11 mouse cellular contexts compared by ENCODE assay signal in genomic region chrX:167167282-167167681, GRCm38 (mm10). TPM values are rescaled to one million over a fixed set of nuclear protein-coding genes. Genes with fewer than 3 reads are reported as not detected.
DNase-seq lines count a peak whose midpoint lies in the region; ATAC-seq and TF ChIP-seq lines count a peak whose summit lies in the region.
"Had no signal": no experiment of that assay in that cellular context is flagged by ENCODE, and none has a peak within 500 bp of the region (broad histone marks: within the 10 kb centered on the region; RNA-seq: fewer than 3 reads in every experiment).

No protein-coding gene starts in this region.

- no peak for TF ChIP-seq POLR2A in bone marrow macrophage, adult 2 months (IDR thresholded peaks at IDR 0.05; ENCODE audit: borderline replicate concordance, low read depth, low read length)

- H3K4me1 ChIP-seq in kidney, postnatal 0 days (replicated peaks; ENCODE audit: insufficient read depth, low read length), result no peaks in the 10 kb centered on the region
- H3K4me1 ChIP-seq in kidney, embryonic 15.5 days, result 0 out of 2 replicates have a peak, but pooled peaks cover 2% of the 10 kb centered on the region
- H3K4me1 ChIP-seq in bone marrow macrophage, adult 2 months (ENCODE audit: control insufficient read depth, insufficient read depth, low read length), result peaks cover 45% of the 10 kb centered on the region
- no peaks in the 10 kb centered on the region for H3K4me1 ChIP-seq in midbrain, embryonic 14.5 days (ENCODE audit: control insufficient read depth, insufficient read depth, low read length)
- H3K4me1 ChIP-seq: hindbrain, embryonic 13.5 days had no signal

- WGBS in kidney, postnatal 0 days, result 63% methylated on average over 2 of the region's 2 CpGs
- 63% methylated on average over 2 of the region's 2 CpGs for WGBS in kidney, embryonic 15.5 days
- 60% methylated on average over 2 of the region's 2 CpGs for WGBS in midbrain, embryonic 14.5 days

- H3K27me3 ChIP-seq in kidney, postnatal 0 days (ENCODE audit: insufficient read depth, low read length), result no peaks in the 10 kb centered on the region
- H3K27me3 ChIP-seq in kidney, embryonic 15.5 days, result peaks cover 64% of the 10 kb centered on the region
- H3K27me3 ChIP-seq in midbrain, embryonic 14.5 days (ENCODE audit: control insufficient read depth, insufficient read depth, low read length), result 0 out of 2 replicates have a peak, but pooled peaks cover 3% of the 10 kb centered on the region

- H3K4me3 ChIP-seq in kidney, postnatal 0 days (replicated peaks; ENCODE audit: low read depth, low read length), result no peak overlapping the region
- H3K4me3 ChIP-seq in kidney, embryonic 15.5 days (replicated peaks), result no peak overlapping the region
- no peak overlapping the region for H3K4me3 ChIP-seq in bone marrow macrophage, adult 2 months (ENCODE audit: insufficient read depth, low read length)
- H3K4me3 ChIP-seq in midbrain, embryonic 14.5 days (replicated peaks; ENCODE audit: low read depth, low read length), result no peak overlapping the region
- H3K4me3 ChIP-seq: hindbrain, embryonic 13.5 days; megakaryocyte, embryonic 14.5 days had no signal

- TF ChIP-seq CTCF in kidney, postnatal 0 days (IDR thresholded peaks at IDR 0.05; ENCODE audit: low read depth), result no peak
- no peak for TF ChIP-seq CTCF in bone marrow macrophage, adult 2 months (IDR thresholded peaks at IDR 0.05; ENCODE audit: low read depth, low read length)

- no peak for ATAC-seq in kidney, postnatal 0 days (replicated peaks; ENCODE audit: low FRiP score, low read depth)
- ATAC-seq in kidney, embryonic 15.5 days (replicated peaks; ENCODE audit: low FRiP score), result no peak
- peak; percentile 94 for ATAC-seq in CD4-positive, CD25-positive, alpha-beta regulatory T cell, adult 4 months
- no peak for ATAC-seq in midbrain, embryonic 14.5 days (ENCODE audit: low FRiP score, low TSS enrichment)
- ATAC-seq: forebrain, embryonic 14.5 days had no signal

- no peak overlapping the region for H3K9ac ChIP-seq in kidney, postnatal 0 days (ENCODE audit: low read depth, low read length)
- H3K9ac ChIP-seq in kidney, embryonic 15.5 days, result no peak overlapping the region
- H3K9ac ChIP-seq in midbrain, embryonic 14.5 days (replicated peaks; ENCODE audit: low read length), result no peak overlapping the region
- H3K9ac ChIP-seq: hindbrain, embryonic 13.5 days had no signal

- no peaks in the 10 kb centered on the region for H3K9me3 ChIP-seq in kidney, postnatal 0 days (replicated peaks; ENCODE audit: low read length)
- H3K9me3 ChIP-seq in kidney, embryonic 15.5 days (replicated peaks), result no peaks in the 10 kb centered on the region
- no peaks in the 10 kb centered on the region for H3K9me3 ChIP-seq in midbrain, embryonic 14.5 days (ENCODE audit: control insufficient read depth, low read length)
- H3K9me3 ChIP-seq: hindbrain, embryonic 13.5 days; megakaryocyte, embryonic 14.5 days had no signal

- H3K4me2 ChIP-seq in kidney, postnatal 0 days (ENCODE audit: low read length), result no peak overlapping the region
- H3K4me2 ChIP-seq in kidney, embryonic 15.5 days, result no peak overlapping the region
- H3K4me2 ChIP-seq in midbrain, embryonic 14.5 days (ENCODE audit: low read length), result no peak overlapping the region
- H3K4me2 ChIP-seq: hindbrain, embryonic 13.5 days had no signal

- intact Hi-C loops in gastrocnemius, postnatal 14 days (cut with DNase I; ENCODE audit: low total_unique reads), result no loop called here

- no peaks in the 10 kb centered on the region for H3K36me3 ChIP-seq in kidney, postnatal 0 days (ENCODE audit: insufficient read depth, low read length)
- H3K36me3 ChIP-seq in kidney, embryonic 15.5 days, result no peaks in the 10 kb centered on the region
- H3K36me3 ChIP-seq in midbrain, embryonic 14.5 days (ENCODE audit: control insufficient read depth, insufficient read depth, low read length), result no peaks in the 10 kb centered on the region
- H3K36me3 ChIP-seq: hindbrain, embryonic 13.5 days had no signal

- no peak overlapping the region for H3K27ac ChIP-seq in kidney, postnatal 0 days
- no peak overlapping the region for H3K27ac ChIP-seq in kidney, embryonic 15.5 days
- H3K27ac ChIP-seq in bone marrow macrophage, adult 2 months (ENCODE audit: insufficient read depth, low read depth, low read length), result peak overlapping the region; percentile 95
- no peak overlapping the region for H3K27ac ChIP-seq in midbrain, embryonic 14.5 days (replicated peaks; ENCODE audit: low read depth, low read length)
- H3K27ac ChIP-seq: hindbrain, embryonic 13.5 days had no signal

- peak; percentile 16 for DNase-seq in kidney, postnatal 0 days (ENCODE audit: low spot score)
- DNase-seq in lung, postnatal 25 days (ENCODE audit: low spot score), result peak; percentile 62
- no peak for DNase-seq in MN1 (ENCODE audit: low spot score)
- no peak for DNase-seq in midbrain, embryonic 14.5 days
- no peak for DNase-seq in gastrocnemius, postnatal 14 days

RNA-seq across cellular contexts. Expression of gene Tmsb4x, which starts 41.8 kb away (rescaled TPM):
- 3,825 and 4,073 TPM in 2 replicates for polyA plus RNA-seq in kidney, postnatal 0 days (2015; fragmentation: Nextera tagmentation; extraction: Ambion mirVana)
- 2,736 and 2,813 TPM in 2 replicates for polyA plus RNA-seq in kidney, embryonic 15.5 days (2015; fragmentation: Nextera tagmentation; extraction: Ambion mirVana)
- over 10,000 TPM; 10,426 to 12,113 TPM for polyA plus RNA-seq in CD4-positive, CD25-positive, alpha-beta regulatory T cell, adult 4 months (2017; shearing (Covaris generic))
- 12,467 and 14,564 TPM in 2 replicates for polyA plus RNA-seq in bone marrow macrophage, adult 2 months (2012; ENCODE audit: insufficient read depth, insufficient read length, missing spikeins)
- polyA plus RNA-seq in midbrain, embryonic 14.5 days (2014; fragmentation: Nextera tagmentation; extraction: Ambion mirVana), result 5,114 and 5,358 TPM in 2 replicates
- total RNA-seq in gastrocnemius, postnatal 14 days (2021), result 100 to 1,000 TPM; 342 to 412 TPM

Comparison
In these comparisons a context has a peak if more than half of its experiments do, and no peak if none do; other contexts are left out.
1. DNase-seq: peak in kidney, postnatal 0 days (single experiment) and lung, postnatal 25 days (single experiment); none in MN1 (single experiment), midbrain, embryonic 14.5 days (single experiment) and gastrocnemius, postnatal 14 days (single experiment).